In genomic region chr11:19138423-19138822, GRCm38 (mm10) we compare ENCODE assay signal across 8 mouse cellular contexts.
DNase-seq lines count a peak whose midpoint lies in the region; ATAC-seq lines count a peak whose summit lies in the region.

No protein-coding gene starts in this region.

- 0 out of 2 replicates have a peak, but pooled peaks have one; percentile 31 for ATAC-seq in neural tube, embryonic 14.5 days (ENCODE audit: low read depth)
- ATAC-seq in hindbrain, embryonic 16.5 days = peak; percentile 65; the same call in 1 of the 2 replicates
- ATAC-seq in lung, embryonic 16.5 days (ENCODE audit: low read depth) = peak; percentile 94

- H3K4me1 ChIP-seq in neural tube, embryonic 14.5 days (ENCODE audit: control insufficient read depth, insufficient read depth, low read length) = no peaks in the 10 kb centered on the region
- H3K4me1 ChIP-seq in hindbrain, embryonic 16.5 days (ENCODE audit: control insufficient read depth, insufficient read depth, low read depth, low read length) = peaks cover 3% of the 10 kb centered on the region; the same call in 1 of the 2 replicates
- H3K4me1 ChIP-seq in lung, embryonic 16.5 days (replicated peaks; ENCODE audit: control insufficient read depth, insufficient read depth, low read length) = 0 out of 2 replicates have a peak, but pooled peaks cover 2% of the 10 kb centered on the region

- no peaks in the 10 kb centered on the region for H3K9me3 ChIP-seq in neural tube, embryonic 14.5 days (ENCODE audit: control insufficient read depth, low read length)
- no peaks in the 10 kb centered on the region for H3K9me3 ChIP-seq in hindbrain, embryonic 16.5 days (ENCODE audit: control insufficient read depth, low read length)
- no peaks in the 10 kb centered on the region for H3K9me3 ChIP-seq in lung, embryonic 16.5 days (ENCODE audit: control insufficient read depth, low read length)

- H3K9ac ChIP-seq in neural tube, embryonic 14.5 days (replicated peaks; ENCODE audit: low read depth, low read length) = no peak overlapping the region
- no peak overlapping the region for H3K9ac ChIP-seq in hindbrain, embryonic 16.5 days (ENCODE audit: low read depth, low read length)
- no peak overlapping the region for H3K9ac ChIP-seq in lung, embryonic 16.5 days (ENCODE audit: low read length)

- H3K4me3 ChIP-seq in neural tube, embryonic 14.5 days (ENCODE audit: low read depth, low read length) = no peak overlapping the region
- H3K4me3 ChIP-seq in hindbrain, embryonic 16.5 days (ENCODE audit: low read length) = no peak overlapping the region
- H3K4me3 ChIP-seq in lung, embryonic 16.5 days (ENCODE audit: low read length) = no peak overlapping the region

- H3K4me2 ChIP-seq in neural tube, embryonic 14.5 days (ENCODE audit: low read depth, low read length) = no peak overlapping the region
- no peak overlapping the region for H3K4me2 ChIP-seq in hindbrain, embryonic 16.5 days (ENCODE audit: low read length)
- no peak overlapping the region for H3K4me2 ChIP-seq in lung, embryonic 16.5 days (ENCODE audit: low read depth, low read length)

- no peaks in the 10 kb centered on the region for H3K27me3 ChIP-seq in neural tube, embryonic 14.5 days (ENCODE audit: control insufficient read depth, insufficient read depth, low read length)
- H3K27me3 ChIP-seq in hindbrain, embryonic 16.5 days (replicated peaks; ENCODE audit: control insufficient read depth, insufficient read depth, low read length) = no peaks in the 10 kb centered on the region
- no peaks in the 10 kb centered on the region for H3K27me3 ChIP-seq in lung, embryonic 16.5 days (ENCODE audit: control insufficient read depth, insufficient read depth, low read depth, low read length)

- peak; percentile 3 for DNase-seq in cerebellum, adult 9-10 months
- DNase-seq in cerebellum, adult 18-20 months = no peak
- DNase-seq in neural tube, embryonic 10.5 days (ENCODE audit: extremely low spot score, low spot score) = no peak
- no peak for DNase-seq in ovary, postnatal 10 days (ENCODE audit: low spot score)
- DNase-seq in thymus, postnatal 36 days = no peak

- 56% methylated on average over 5 of the region's 5 CpGs for WGBS in neural tube, embryonic 14.5 days
- WGBS in hindbrain, embryonic 16.5 days = 29% methylated on average over 5 of the region's 5 CpGs
- 39% methylated on average over 5 of the region's 5 CpGs for WGBS in lung, embryonic 16.5 days

- no peaks in the 10 kb centered on the region for H3K36me3 ChIP-seq in neural tube, embryonic 14.5 days (ENCODE audit: control insufficient read depth, insufficient read depth, low read length)
- H3K36me3 ChIP-seq in hindbrain, embryonic 16.5 days (ENCODE audit: control insufficient read depth, insufficient read depth, low read length) = no peaks in the 10 kb centered on the region
- H3K36me3 ChIP-seq in lung, embryonic 16.5 days (ENCODE audit: control insufficient read depth, insufficient read depth, low read length) = no peaks in the 10 kb centered on the region

- H3K27ac ChIP-seq in neural tube, embryonic 14.5 days (ENCODE audit: low read depth, low read length) = no peak overlapping the region
- no peak overlapping the region for H3K27ac ChIP-seq in hindbrain, embryonic 16.5 days (ENCODE audit: low read depth, low read length)
- peak overlapping the region; percentile 9; the same call in 1 of the 2 replicates for H3K27ac ChIP-seq in lung, embryonic 16.5 days (ENCODE audit: low read length)

Comparison
In these comparisons a context has a peak if more than half of its experiments do, and no peak if none do; other contexts are left out.
1. ATAC-seq: peak in every context shown above with its lines; median percentile 94 in lung, embryonic 16.5 days; 65 in hindbrain, embryonic 16.5 days; 31 in neural tube, embryonic 14.5 days.